Mouse (Mus musculus): ENCODE data around the gene Slc5a3. TPM values are rescaled to one million over a fixed set of nuclear protein-coding genes. Genes with fewer than 3 reads are reported as not detected.
A peak's percentile ranks its signal among the peaks of the same experiment; 100 is the strongest.
"Not testable (repeated sequence)": the region's sequence is repeated elsewhere in the genome, so short reads cannot be mapped to it uniquely, and the experiment has no call there.

Gene Slc5a3
- polyA plus RNA-seq, 1 experiment from 2014 or later = 13.1 TPM

DNA sequence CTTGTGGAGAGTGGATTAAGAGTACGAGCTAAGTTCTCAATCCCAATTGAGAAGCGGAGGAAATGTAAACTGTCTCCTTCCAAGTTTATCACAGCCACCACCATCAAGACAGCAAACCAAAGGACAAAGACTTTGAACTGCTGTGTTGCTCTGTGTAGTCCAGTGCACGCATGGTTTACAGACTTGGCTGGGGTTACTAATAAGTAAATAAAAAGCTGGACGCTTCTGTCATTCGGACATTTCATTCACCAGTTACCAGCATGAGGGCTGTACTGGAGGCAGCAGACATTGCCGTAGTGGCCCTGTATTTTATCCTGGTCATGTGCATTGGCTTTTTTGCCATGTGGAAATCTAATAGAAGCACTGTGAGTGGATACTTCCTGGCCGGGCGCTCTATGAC lies 18.7 kb downstream of the Slc5a3 start:
- ATAC-seq (ENCODE audit: low read depth) = no peak
- H3K9ac ChIP-seq = no peak overlapping the region
- no peaks in the 10 kb centered on the region for H3K4me1 ChIP-seq (replicated peaks)
- H3K36me3 ChIP-seq = peaks cover 36% of the 10 kb centered on the region
- no peaks in the 10 kb centered on the region for H3K9me3 ChIP-seq
- H3K27ac ChIP-seq (replicated peaks) = no peak overlapping the region
- no peak overlapping the region for H3K4me3 ChIP-seq
- no peaks in the 10 kb centered on the region for H3K27me3 ChIP-seq
- no peak overlapping the region for H3K4me2 ChIP-seq
- 95% methylated on average over 8 of the region's 8 CpGs for WGBS

GRCm38 (mm10) chr16:92083771-92084453 lies 25.8 kb downstream of the Slc5a3 start:
- Histone ChIP-seq H3K4me1 (replicated peaks) (peaks cover 9% of the 10 kb centered on the region; the same call in 1 of the 2 replicates), H3K27me3 (no peaks in the 10 kb centered on the region), H3K9me3 (no peaks in the 10 kb centered on the region), H3K4me2 (no peak overlapping the region), H3K4me3 (no peak overlapping the region), H3K27ac (replicated peaks) (no peak overlapping the region), H3K36me3 (peaks cover 19% of the 10 kb centered on the region), H3K9ac (no peak overlapping the region)
- 79% methylated on average over 10 of the region's 10 CpGs for WGBS
- no peak for ATAC-seq (ENCODE audit: low read depth)

- Histone ChIP-seq H3K36me3 (peaks cover 3% of the 10 kb centered on the region; the same call in 1 of the 2 replicates), H3K4me2 (no peak overlapping the region), H3K27ac (replicated peaks) (no peak overlapping the region), H3K9ac (no peak overlapping the region), H3K4me1 (replicated peaks) (peaks cover 6% of the 10 kb centered on the region; the same call in 1 of the 2 replicates), H3K4me3 (no peak overlapping the region), H3K9me3 (no peaks in the 10 kb centered on the region), H3K27me3 (no peaks in the 10 kb centered on the region)
- no peak for ATAC-seq (ENCODE audit: low read depth)
- WGBS = 55% methylated on average over 3 of the region's 3 CpGs
Observed at GRCm38 (mm10) chr16:92089225-92089624, 31.1 kb downstream of the Slc5a3 start.

DNA sequence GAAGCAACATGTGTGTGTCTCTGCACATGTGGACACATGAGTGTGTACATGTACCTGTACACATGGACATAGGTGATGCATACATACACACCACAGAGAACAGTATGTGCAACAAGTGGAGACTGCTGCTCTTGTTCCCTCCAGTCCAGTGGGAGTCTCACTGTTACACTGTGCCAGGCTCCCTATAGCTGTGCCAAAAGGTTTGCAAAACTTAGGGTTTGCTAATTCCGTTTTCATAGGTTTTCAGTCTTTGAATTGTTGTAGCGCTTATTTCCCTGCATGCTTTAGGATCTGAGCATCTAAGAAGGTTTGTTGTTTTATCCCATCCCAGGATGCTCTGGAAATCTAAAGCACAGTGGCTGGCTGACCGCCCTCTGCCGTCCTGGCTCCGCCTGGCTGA lies 33.8 kb downstream of the Slc5a3 start:
- Histone ChIP-seq H3K36me3 (peaks cover 7% of the 10 kb centered on the region; the same call in 1 of the 2 replicates), H3K4me3 (no peak overlapping the region), H3K27ac (replicated peaks) (no peak overlapping the region), H3K9ac (no peak overlapping the region), H3K9me3 (no peaks in the 10 kb centered on the region), H3K4me2 (no peak overlapping the region), H3K27me3 (no peaks in the 10 kb centered on the region), H3K4me1 (replicated peaks) (peaks cover 3% of the 10 kb centered on the region; the same call in 1 of the 2 replicates)
- WGBS = 84% methylated on average over 5 of the region's 5 CpGs
- ATAC-seq (ENCODE audit: low read depth) = no peak

DNA sequence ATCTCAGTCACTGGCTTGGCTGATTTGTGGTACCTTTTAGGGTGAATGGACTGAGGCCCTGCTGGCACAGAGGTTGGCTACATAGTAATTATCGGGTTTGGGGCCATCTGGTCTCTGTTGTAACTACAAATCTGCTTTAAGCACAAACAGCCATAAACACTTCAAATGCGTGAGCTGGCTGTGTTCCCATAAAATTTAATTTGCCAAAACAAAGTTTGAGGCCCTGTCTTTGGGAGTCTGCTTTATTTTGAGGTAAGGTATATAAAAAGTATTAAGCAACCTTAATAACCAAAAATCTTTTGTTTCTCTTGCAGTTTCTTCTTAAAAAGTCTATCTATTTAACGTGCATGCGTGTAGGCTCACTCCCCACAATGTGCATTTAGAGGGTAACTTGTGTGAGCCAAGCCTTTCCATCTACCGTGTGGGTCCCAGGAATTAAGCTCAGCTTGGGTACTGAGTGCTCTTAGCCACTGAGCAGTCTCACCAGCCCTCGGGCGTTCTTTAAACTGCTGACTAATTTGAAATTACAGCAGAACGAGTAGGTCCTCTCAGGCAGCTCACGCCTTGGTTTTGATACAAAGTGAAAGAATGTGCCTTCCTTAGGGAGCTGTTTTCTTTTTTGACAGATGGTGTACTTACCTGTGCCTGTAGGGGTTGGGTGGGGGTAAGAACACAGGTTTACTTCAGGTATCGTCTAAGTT lies 40.4 kb downstream of the Slc5a3 start:
- Histone ChIP-seq H3K4me2 (no peak overlapping the region), H3K27ac (replicated peaks) (no peak overlapping the region), H3K27me3 (no peaks in the 10 kb centered on the region), H3K36me3 (peaks cover 16% of the 10 kb centered on the region), H3K4me3 (no peak overlapping the region), H3K9me3 (no peaks in the 10 kb centered on the region), H3K9ac (no peak overlapping the region), H3K4me1 (replicated peaks) (peaks cover 36% of the 10 kb centered on the region)
- 58% methylated on average over 10 of the region's 10 CpGs for WGBS
- ATAC-seq (ENCODE audit: low read depth) = no peak

- H3K27ac ChIP-seq (replicated peaks) = 0 out of 2 replicates have a peak overlapping the region, but pooled peaks have one; percentile 18
- no peaks in the 10 kb centered on the region for H3K9me3 ChIP-seq
- 89% methylated on average over 16 of the region's 16 CpGs for WGBS
- no peak overlapping the region for H3K4me3 ChIP-seq
- peaks cover 45% of the 10 kb centered on the region for H3K4me1 ChIP-seq (replicated peaks)
- no peak overlapping the region for H3K4me2 ChIP-seq
- no peak for ATAC-seq (ENCODE audit: low read depth)
- H3K27me3 ChIP-seq = no peaks in the 10 kb centered on the region
- H3K9ac ChIP-seq = no peak overlapping the region
- H3K36me3 ChIP-seq = peaks cover 10% of the 10 kb centered on the region
Observed at GRCm38 (mm10) chr16:92099598-92099997, 41.5 kb downstream of the Slc5a3 start.

- Histone ChIP-seq H3K4me3 (no peak overlapping the region), H3K36me3 (peaks cover 10% of the 10 kb centered on the region; the same call in 1 of the 2 replicates), H3K27me3 (no peaks in the 10 kb centered on the region), H3K9ac (no peak overlapping the region), H3K4me2 (no peak overlapping the region), H3K27ac (replicated peaks) (0 out of 2 replicates have a peak overlapping the region, but pooled peaks have one; percentile 18), H3K4me1 (replicated peaks) (peaks cover 45% of the 10 kb centered on the region), H3K9me3 (no peaks in the 10 kb centered on the region)
- peak; percentile 60 for ATAC-seq (ENCODE audit: low read depth)
- WGBS = 55% methylated on average over 4 of the region's 4 CpGs
Observed at GRCm38 (mm10) chr16:92100111-92100510, 42.0 kb downstream of the Slc5a3 start.

GRCm38 (mm10) chr16:92102115-92102514 lies 44.0 kb downstream of the Slc5a3 start:
- Histone ChIP-seq H3K9me3 (no peaks in the 10 kb centered on the region), H3K36me3 (peaks cover 12% of the 10 kb centered on the region; the same call in 1 of the 2 replicates), H3K27me3 (no peaks in the 10 kb centered on the region), H3K4me1 (replicated peaks) (peaks cover 45% of the 10 kb centered on the region), H3K9ac (no peak overlapping the region), H3K4me3 (no peak overlapping the region), H3K4me2 (no peak overlapping the region), H3K27ac (replicated peaks) (no peak overlapping the region)
- ATAC-seq (ENCODE audit: low read depth) = no peak
- WGBS = 80% methylated on average over 5 of the region's 5 CpGs

DNA sequence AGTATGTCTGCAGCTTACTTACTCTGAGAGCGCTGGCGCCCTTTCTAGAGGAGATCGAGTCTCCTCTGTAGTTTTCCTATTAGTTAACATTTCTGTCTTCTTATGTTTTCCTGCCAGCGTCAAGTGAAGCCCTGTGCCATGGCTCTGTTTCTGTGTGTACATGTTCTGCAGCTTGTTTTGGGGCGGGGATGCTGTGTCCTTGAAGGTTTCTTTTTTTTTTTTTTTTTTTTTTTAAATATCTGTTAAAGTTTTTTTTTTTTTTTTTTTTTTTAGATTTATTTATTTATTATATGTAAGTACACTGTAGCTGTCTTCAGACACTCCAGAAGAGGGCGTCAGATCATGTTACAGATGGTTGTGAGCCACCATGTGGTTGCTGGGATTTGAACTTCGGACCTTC lies 44.8 kb downstream of the Slc5a3 start:
- not testable (repeated sequence) for ATAC-seq (ENCODE audit: low read depth); H3K27me3 ChIP-seq; H3K9ac ChIP-seq; H3K4me2 ChIP-seq; H3K4me3 ChIP-seq; H3K9me3 ChIP-seq; H3K27ac ChIP-seq (replicated peaks)
- Histone ChIP-seq H3K4me1 (replicated peaks) (peaks cover 41% of the 10 kb centered on the region), H3K36me3 (peaks cover 12% of the 10 kb centered on the region; the same call in 1 of the 2 replicates)
- 97% methylated on average over 6 of the region's 7 CpGs for WGBS

DNA sequence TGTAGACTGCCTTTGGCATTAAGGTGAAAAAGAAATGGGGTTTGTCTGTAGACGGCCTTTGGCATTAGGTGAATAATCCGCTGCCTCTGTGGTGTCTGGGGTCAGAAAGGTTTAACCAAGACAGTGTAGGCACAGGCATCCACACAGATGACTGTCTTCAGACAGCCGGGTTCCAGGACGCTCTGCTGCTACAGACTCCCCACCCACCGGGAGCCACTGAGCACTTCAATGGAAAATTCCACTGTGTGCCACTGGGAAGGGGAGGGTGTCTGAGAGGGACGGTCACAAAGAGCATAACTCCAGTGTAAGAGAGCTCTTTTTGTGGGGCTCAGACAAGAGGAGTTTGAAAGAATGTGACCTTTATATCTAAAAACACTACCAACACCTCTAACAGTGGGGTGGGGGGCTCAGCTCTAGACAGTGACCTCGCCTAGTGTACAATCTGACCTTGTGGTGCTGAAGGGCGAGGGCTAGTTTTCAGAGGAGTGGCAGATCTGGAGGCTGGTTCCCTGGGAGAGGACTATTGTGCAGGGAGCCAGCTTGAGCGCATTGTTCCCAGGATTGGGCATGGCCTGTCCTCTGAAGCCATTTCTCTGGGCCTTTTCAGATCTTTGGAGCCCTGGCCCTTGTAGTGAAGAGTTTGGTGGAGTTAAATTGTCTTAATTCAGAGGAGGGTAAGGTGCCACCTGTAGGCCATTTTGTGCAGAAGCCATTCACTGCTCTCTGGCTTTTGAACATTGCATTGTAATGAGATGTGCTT lies 45.6 kb downstream of the Slc5a3 start:
- peak overlapping the region; percentile 13; the same call in 1 of the 2 replicates for H3K27ac ChIP-seq (replicated peaks)
- ATAC-seq (ENCODE audit: low read depth) = peak; percentile 36; the same call in 1 of the 2 replicates
- H3K36me3 ChIP-seq = peaks cover 12% of the 10 kb centered on the region; the same call in 1 of the 2 replicates
- no peaks in the 10 kb centered on the region for H3K9me3 ChIP-seq
- peaks cover 33% of the 10 kb centered on the region for H3K4me1 ChIP-seq (replicated peaks)
- H3K4me2 ChIP-seq = no peak overlapping the region
- no peak overlapping the region for H3K4me3 ChIP-seq
- 29% methylated on average over 9 of the region's 9 CpGs for WGBS
- no peaks in the 10 kb centered on the region for H3K27me3 ChIP-seq
- no peak overlapping the region for H3K9ac ChIP-seq

DNA sequence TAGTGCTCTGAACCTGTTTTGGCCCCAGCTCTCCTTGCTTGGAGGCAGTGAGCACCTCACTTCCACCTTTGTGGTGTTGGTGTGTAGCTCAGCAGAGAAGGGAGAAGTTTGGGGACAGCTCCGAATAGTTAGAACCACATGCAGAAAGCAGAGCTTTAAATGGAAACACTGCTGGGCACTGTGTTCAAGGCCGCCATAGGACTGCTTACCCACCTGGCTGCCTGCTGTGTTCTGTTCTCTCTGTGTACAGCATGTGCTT lies 46.1 kb downstream of the Slc5a3 start:
- H3K9ac ChIP-seq = no peak overlapping the region
- no peaks in the 10 kb centered on the region for H3K9me3 ChIP-seq
- peaks cover 12% of the 10 kb centered on the region; the same call in 1 of the 2 replicates for H3K36me3 ChIP-seq
- peak overlapping the region; percentile 13; the same call in 1 of the 2 replicates for H3K27ac ChIP-seq (replicated peaks)
- no peak overlapping the region for H3K4me2 ChIP-seq
- H3K4me1 ChIP-seq (replicated peaks) = peaks cover 27% of the 10 kb centered on the region
- H3K4me3 ChIP-seq = no peak overlapping the region
- H3K27me3 ChIP-seq = no peaks in the 10 kb centered on the region
- no peak for ATAC-seq (ENCODE audit: low read depth)
- 80% methylated on average over 2 of the region's 2 CpGs for WGBS

- ATAC-seq (ENCODE audit: low read depth) = no peak
- Histone ChIP-seq H3K27ac (replicated peaks) (no peak overlapping the region), H3K9me3 (no peaks in the 10 kb centered on the region), H3K4me1 (replicated peaks) (peaks cover 22% of the 10 kb centered on the region), H3K9ac (no peak overlapping the region), H3K4me2 (no peak overlapping the region), H3K4me3 (no peak overlapping the region), H3K27me3 (no peaks in the 10 kb centered on the region), H3K36me3 (peaks cover 12% of the 10 kb centered on the region; the same call in 1 of the 2 replicates)
- WGBS = 100% methylated on average over 2 of the region's 2 CpGs
Observed at GRCm38 (mm10) chr16:92104951-92105350, 46.8 kb downstream of the Slc5a3 start.
